Mouse (Mus musculus): ENCODE results near the gene S100a16. TPM values are rescaled to one million over a fixed set of nuclear protein-coding genes. Genes with fewer than 3 reads are reported as not detected.

The S100a16 gene
- total RNA-seq (2014; rRNA removed): 87.0 and 90.9 TPM in 2 replicates
- 103 and 115 TPM in 2 replicates for polyA plus RNA-seq (2015; fragmentation: Nextera tagmentation; extraction: Ambion mirVana)

DNA sequence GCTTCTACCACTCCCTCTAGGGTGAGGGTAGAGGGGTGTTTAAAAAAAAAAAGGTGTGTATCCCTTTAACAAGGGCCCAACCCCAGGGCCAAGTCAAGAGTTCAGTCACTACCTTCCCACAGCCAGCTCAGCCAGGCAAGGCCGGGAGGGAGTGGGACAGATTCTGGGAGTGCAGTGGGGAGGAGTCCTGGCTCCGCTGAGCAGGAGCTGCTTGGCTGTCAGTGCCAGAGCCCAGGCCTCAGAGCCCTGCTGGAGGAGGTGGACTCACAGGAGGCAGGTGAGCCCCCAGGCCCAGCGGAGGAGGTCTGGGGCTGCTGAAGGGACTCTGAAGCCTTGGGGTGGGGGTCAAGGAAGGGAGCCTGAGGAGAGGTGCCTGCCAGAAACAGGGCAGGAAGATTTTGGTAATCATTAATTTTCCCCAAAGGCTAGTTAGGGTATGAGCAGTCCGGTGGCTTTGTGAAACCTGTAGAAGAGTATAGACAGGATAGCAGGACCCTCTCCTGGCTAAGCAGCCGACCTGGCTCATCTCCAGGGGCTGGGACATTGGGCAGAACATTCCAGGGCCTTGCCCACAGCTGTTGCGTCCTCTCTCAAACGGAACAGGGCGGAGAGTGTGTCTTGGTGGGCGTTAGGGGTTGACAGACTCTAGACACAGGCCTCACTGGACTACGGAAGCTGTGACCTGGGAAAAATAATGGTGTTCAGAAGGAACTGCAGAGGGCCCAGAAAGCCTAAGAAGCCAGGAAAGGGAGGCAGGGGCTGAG, at the start of gene S100a16:
Gene S100a16, plus strand, starts transcription at position 114 of the 764 bp plus-strand sequence.
- Histone ChIP-seq H3K27me3 (ENCODE audit: insufficient read depth, low read length) (no peaks in the 10 kb centered on the region), H3K4me2 (ENCODE audit: low read depth, low read length) (peak within 1 kb of the TSS; percentile 38), H3K9me3 (ENCODE audit: low read length) (no peaks in the 10 kb centered on the region), H3K27ac (peak within 1 kb of the TSS; percentile 36; the same call in 1 of the 2 replicates), H3K4me3 (ENCODE audit: low read length) (peak within 1 kb of the TSS; percentile 18; the same call in 1 of the 2 replicates), H3K9ac (replicated peaks; ENCODE audit: low read length) (peak within 1 kb of the TSS; percentile 5; the same call in 1 of the 2 replicates), H3K36me3 (ENCODE audit: insufficient read depth, low read length) (no peaks in the 10 kb centered on the region), H3K4me1 (ENCODE audit: insufficient read depth, low read length) (peaks cover 9% of the 10 kb centered on the region; the same call in 1 of the 2 replicates)
- peak; percentile 71; the same call in 1 of the 2 replicates for ATAC-seq
- no peak for TF ChIP-seq CTCF (IDR thresholded peaks at IDR 0.05; ENCODE audit: low read depth)
- WGBS: 33% methylated on average over 10 of the region's 10 CpGs
- peak; percentile 41 for DNase-seq (ENCODE audit: low spot score)

DNA sequence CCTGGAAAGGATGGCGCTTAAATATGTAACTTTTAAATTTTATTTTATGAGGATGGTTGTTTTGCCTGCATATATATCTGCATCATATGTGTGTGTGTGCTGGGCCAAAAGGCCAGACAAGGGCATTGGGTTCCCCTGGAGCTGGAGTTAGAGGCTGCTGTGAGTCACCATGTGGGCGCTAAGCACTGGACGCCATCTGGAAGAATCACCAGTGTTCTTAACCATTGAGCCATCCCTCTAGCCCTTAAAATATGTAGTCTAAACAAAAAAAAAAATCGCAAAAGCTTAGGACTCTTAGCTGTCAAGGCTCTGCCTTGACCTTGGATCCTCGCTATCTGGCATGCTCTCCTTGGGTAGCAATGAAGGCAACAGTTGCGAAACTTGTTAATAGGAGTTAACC, 48.5 kb upstream of the S100a16 start:
- no peaks in the 10 kb centered on the region for H3K27me3 ChIP-seq (ENCODE audit: insufficient read depth, low read length)
- no peak overlapping the region for H3K27ac ChIP-seq
- peaks cover 41% of the 10 kb centered on the region for H3K36me3 ChIP-seq (ENCODE audit: insufficient read depth, low read length)
- TF ChIP-seq CTCF (IDR thresholded peaks at IDR 0.05; ENCODE audit: low read depth): no peak
- no peaks in the 10 kb centered on the region for H3K9me3 ChIP-seq (ENCODE audit: low read length)
- H3K4me3 ChIP-seq (ENCODE audit: low read length): no peak overlapping the region
- H3K4me2 ChIP-seq (ENCODE audit: low read depth, low read length): no peak overlapping the region
- no peak for DNase-seq (ENCODE audit: low spot score)
- ATAC-seq: no peak
- 0 out of 2 replicates have a peak, but pooled peaks cover 3% of the 10 kb centered on the region for H3K4me1 ChIP-seq (ENCODE audit: insufficient read depth, low read length)
- no peak overlapping the region for H3K9ac ChIP-seq (replicated peaks; ENCODE audit: low read length)
- 90% methylated on average over 6 of the region's 6 CpGs for WGBS

DNA sequence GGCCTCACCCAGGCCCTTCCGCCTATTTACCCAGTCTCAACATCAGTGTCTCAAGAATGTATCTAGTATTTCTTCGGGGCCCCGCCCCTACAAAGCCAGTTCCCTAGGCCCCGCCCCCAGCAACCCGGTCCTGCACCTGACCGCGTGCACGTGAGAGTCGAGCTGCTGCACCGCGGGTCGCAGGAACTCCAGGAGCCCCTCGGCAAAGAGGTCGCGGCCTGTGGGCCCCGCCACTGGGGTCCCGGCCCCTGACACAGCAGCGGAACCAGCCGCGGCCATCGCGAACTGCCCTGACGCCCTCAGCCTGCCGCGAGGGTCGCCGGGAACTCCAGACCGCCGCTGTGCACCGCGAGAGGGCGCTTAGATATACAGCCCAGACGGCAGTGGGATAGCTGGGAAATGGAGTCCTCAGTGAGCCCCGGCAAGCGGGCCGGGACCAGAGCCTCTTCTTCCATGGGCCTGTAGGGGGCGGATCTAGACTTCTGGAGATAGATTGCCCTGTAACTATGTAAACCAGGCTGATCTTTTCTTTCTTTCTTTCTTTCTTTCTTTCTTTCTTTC, 46.3 kb upstream of the S100a16 start, which contains the start of gene Snapin:
Gene Snapin, minus strand, starts transcription at position 338 of the 561 bp plus-strand sequence.
- ATAC-seq: peak; percentile 97
- H3K9me3 ChIP-seq (ENCODE audit: low read length): no peaks in the 10 kb centered on the region

DNA sequence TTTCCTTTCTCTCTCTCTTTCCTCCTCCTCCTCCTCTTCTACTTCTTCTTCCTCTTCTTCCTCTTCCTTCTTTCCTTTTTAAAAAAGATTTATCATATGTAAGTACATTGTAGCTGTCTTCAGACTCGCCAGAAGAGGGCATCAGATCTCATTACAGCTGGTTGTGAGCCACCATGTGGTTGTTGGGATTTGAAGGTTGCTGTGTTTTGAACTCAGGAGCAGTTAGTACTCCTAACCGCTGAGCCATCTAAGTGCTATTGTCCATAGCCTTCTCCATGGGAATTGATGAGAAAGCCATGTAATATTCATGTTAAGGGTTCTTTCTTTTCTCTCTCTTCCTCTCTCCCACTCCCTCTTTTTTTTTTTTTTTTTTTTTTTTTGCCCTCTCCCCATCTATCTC, 45.7 kb upstream of the S100a16 start:
- DNase-seq (ENCODE audit: low spot score) (peak; percentile 38), ATAC-seq (peak; percentile 33; the same call in 1 of the 2 replicates)
- H3K4me2 ChIP-seq (ENCODE audit: low read depth, low read length): no peak overlapping the region
- H3K27me3 ChIP-seq (ENCODE audit: insufficient read depth, low read length): no peaks in the 10 kb centered on the region
- WGBS: 44% methylated on average over 2 of the region's 2 CpGs
- 0 out of 2 replicates have a peak, but pooled peaks cover 3% of the 10 kb centered on the region for H3K4me1 ChIP-seq (ENCODE audit: insufficient read depth, low read length)
- no peak overlapping the region for H3K9ac ChIP-seq (replicated peaks; ENCODE audit: low read length)
- no peak overlapping the region for H3K27ac ChIP-seq
- H3K9me3 ChIP-seq (ENCODE audit: low read length): no peaks in the 10 kb centered on the region
- H3K36me3 ChIP-seq (ENCODE audit: insufficient read depth, low read length): peaks cover 34% of the 10 kb centered on the region
- H3K4me3 ChIP-seq (ENCODE audit: low read length): no peak overlapping the region
- peak; percentile 44; the same call in 1 of the 2 replicates for TF ChIP-seq CTCF (IDR thresholded peaks at IDR 0.05; ENCODE audit: low read depth)

More for the DNA sequence above, 46.3 kb upstream of the S100a16 start, which contains the start of gene Snapin:
- peak; percentile 97 for DNase-seq (ENCODE audit: low spot score)
- TF ChIP-seq CTCF (IDR thresholded peaks at IDR 0.05; ENCODE audit: low read depth): peak; percentile 83
- Histone ChIP-seq H3K27ac (peak within 1 kb of the TSS; percentile 77), H3K4me1 (ENCODE audit: insufficient read depth, low read length) (0 out of 2 replicates have a peak, but pooled peaks cover 3% of the 10 kb centered on the region), H3K9ac (replicated peaks; ENCODE audit: low read length) (peak within 1 kb of the TSS; percentile 75), H3K27me3 (ENCODE audit: insufficient read depth, low read length) (no peaks in the 10 kb centered on the region), H3K4me2 (ENCODE audit: low read depth, low read length) (peak within 1 kb of the TSS; percentile 68), H3K36me3 (ENCODE audit: insufficient read depth, low read length) (peaks cover 34% of the 10 kb centered on the region), H3K4me3 (ENCODE audit: low read length) (peak within 1 kb of the TSS; percentile 81)
- 1% methylated on average over 37 of the region's 37 CpGs for WGBS

DNA sequence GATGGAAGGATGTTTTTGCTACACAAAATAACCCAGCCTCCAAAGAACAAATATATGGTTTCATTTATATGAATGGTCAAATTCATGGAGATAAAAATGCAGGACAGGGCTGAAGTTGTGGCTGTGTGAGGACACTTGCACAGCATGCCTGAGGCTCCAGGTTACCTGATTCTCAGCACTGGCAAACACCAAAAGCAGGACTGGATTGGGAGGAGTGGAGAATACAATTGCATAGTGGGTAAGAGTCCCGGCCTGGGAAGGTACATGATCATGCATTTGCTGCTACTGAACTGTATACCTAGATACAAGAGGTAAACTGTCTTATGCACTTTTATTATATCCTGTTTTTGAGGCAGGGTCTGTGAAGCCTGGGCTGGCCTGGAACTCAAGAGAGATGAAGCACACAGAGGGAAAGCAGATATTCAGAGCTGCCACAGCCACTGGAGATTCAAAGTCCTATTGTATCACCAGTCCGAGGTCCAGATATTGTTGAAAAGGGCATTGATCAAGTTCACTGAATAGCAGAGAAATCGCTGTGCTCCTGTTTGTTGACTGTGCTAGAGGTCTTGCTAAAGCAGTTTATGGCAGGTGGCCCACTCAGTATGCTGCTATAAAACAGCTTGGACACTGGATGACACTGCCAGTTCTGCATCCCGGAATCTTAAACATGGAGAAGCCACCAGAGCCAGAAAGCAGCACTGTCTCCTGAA, 43.1 kb upstream of the S100a16 start:
- ATAC-seq (no peak), DNase-seq (ENCODE audit: low spot score) (peak; percentile 24)
- TF ChIP-seq CTCF (IDR thresholded peaks at IDR 0.05; ENCODE audit: low read depth): no peak
- Histone ChIP-seq H3K9ac (replicated peaks; ENCODE audit: low read length) (no peak overlapping the region), H3K9me3 (ENCODE audit: low read length) (no peaks in the 10 kb centered on the region), H3K4me3 (ENCODE audit: low read length) (no peak overlapping the region), H3K4me1 (ENCODE audit: insufficient read depth, low read length) (0 out of 2 replicates have a peak, but pooled peaks cover 3% of the 10 kb centered on the region), H3K27ac (no peak overlapping the region), H3K36me3 (ENCODE audit: insufficient read depth, low read length) (peaks cover 34% of the 10 kb centered on the region), H3K4me2 (ENCODE audit: low read depth, low read length) (no peak overlapping the region), H3K27me3 (ENCODE audit: insufficient read depth, low read length) (no peaks in the 10 kb centered on the region)
- 59% methylated on average over 4 of the region's 4 CpGs for WGBS

DNA sequence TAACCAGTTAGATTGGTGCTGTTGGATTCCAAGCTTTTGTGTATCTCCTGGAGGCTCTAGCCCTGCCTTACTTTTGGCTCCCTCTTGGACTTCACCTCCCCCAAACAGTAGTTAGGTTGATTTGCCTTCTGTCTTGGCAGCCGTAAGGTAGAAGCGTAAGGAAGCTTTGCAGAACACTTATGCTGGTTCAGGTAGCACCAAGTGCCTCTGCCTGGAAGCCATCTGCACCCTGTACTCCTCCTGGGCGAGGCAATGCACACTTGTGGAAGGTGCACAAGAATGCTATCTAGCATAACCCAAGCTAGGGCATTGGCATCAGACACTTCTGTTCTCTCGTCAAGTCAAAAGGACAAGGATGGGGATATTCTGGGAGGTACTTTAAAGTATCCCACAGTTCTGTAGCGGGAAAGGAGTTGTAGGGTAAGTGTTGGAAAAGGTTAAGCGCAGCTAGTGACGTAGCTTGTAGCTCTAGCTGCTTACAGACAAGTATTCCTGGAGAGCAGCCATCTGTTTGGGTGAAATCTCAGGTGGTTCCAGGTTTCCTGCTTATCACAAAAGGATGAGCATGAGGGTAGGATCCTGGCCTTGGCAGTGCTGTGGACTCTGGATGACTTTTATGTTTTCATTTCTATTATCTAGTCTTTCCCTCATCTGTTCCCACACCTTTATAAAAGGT, 41.1 kb upstream of the S100a16 start:
- DNase-seq (ENCODE audit: low spot score): no peak

More for the DNA sequence above, 41.1 kb upstream of the S100a16 start:
- Histone ChIP-seq H3K9ac (replicated peaks; ENCODE audit: low read length) (no peak overlapping the region), H3K36me3 (ENCODE audit: insufficient read depth, low read length) (peaks cover 41% of the 10 kb centered on the region), H3K4me2 (ENCODE audit: low read depth, low read length) (no peak overlapping the region), H3K9me3 (ENCODE audit: low read length) (no peaks in the 10 kb centered on the region), H3K27ac (no peak overlapping the region), H3K4me1 (ENCODE audit: insufficient read depth, low read length) (no peaks in the 10 kb centered on the region), H3K27me3 (ENCODE audit: insufficient read depth, low read length) (no peaks in the 10 kb centered on the region), H3K4me3 (ENCODE audit: low read length) (no peak overlapping the region)
- WGBS: 92% methylated on average over 7 of the region's 7 CpGs
- ATAC-seq: no peak
- no peak for TF ChIP-seq CTCF (IDR thresholded peaks at IDR 0.05; ENCODE audit: low read depth)

Measured in hindbrain, postnatal 0 days (tissue).